Mouse (Mus musculus): ENCODE measurements around the gene Ubac2. TPM values are rescaled to one million over a fixed set of nuclear protein-coding genes. Genes with fewer than 3 reads are reported as not detected.

Ubac2 gene
- total RNA-seq, 2 experiments from 2014 or later, result 25.5 to 32.9 TPM

DNA sequence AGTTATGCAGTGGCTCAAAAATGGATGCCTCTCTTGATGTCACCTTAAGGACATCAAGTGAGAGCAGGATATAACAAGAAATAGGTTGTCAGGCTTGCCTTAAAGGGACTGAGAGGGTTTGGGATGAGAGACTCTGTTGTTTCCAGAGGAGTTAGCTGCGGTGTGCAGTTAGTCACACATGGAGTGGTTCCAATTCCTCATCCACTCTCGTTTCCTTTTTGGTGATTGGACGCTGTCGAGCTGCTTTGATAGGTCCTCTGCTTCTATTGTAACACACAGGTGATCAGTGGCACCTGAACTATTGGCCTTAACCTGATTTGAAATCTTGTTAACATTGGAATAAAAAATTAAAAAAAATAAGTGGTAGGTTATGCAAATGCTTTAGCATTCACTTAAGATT is 44.3 kb downstream of the Ubac2 start:
- no peak for DNase-seq (ENCODE audit: low spot score)

DNA sequence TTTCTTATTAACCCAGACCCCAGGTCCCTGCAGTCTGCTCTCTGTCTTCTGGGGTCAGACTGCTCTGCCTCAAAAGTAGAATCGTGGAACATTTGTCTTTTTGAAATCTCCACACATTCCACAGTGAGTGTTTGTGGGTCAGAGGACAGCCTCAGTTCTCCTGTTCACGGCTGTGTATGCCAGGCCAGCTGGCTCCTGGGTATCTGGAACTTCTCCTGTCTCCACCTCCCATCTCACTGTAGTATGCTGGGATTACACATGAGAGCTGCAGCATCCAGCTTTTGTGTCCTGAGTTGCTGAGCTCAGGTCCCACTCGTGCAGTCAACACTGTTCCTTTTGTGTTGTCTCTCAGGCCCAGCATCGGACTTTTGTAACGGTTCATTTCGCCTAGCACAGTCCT is 46.5 kb downstream of the Ubac2 start:
- no peak for DNase-seq (ENCODE audit: low spot score)

DNA sequence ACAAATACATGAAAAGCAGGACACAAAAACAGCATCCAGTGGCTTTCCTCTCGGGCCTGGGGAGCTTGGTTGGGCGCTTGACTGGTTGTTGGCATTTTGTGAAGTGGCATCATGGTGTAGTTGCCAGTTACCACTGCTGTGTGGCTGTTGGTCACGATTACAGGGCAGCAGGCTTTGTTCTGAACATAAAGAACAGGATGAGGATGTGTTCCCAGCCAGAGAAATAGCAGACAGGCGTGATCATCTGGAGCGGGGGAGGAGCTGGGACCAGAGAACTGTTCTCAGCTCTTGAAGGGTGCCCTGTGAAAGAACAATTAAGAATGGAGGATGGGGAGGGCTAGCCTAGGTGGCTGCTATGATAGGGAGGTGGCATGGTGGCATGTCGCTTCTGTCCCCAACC is 48.5 kb downstream of the Ubac2 start:
- DNase-seq (ENCODE audit: low spot score), result no peak

DNA sequence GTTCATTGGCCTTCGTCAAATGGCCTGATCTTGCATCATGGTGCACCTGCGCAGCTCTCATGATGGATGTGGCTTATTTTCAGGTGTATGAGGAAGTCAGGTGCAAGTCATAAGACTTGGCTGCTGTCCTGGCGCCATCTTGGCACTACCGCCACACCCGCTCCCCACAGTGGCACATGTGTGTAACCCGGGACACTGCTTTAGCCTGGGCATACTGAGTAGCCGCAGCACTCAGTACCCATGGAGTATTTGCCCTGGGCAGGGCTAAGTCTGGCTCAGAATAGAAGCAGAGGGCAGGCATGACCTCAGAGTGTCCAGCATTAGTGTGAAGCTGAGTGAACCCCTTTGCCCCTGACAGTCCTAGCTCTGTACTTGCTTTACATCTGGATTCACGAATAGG is 49.0 kb downstream of the Ubac2 start:
- DNase-seq (ENCODE audit: low spot score), result no peak

DNA sequence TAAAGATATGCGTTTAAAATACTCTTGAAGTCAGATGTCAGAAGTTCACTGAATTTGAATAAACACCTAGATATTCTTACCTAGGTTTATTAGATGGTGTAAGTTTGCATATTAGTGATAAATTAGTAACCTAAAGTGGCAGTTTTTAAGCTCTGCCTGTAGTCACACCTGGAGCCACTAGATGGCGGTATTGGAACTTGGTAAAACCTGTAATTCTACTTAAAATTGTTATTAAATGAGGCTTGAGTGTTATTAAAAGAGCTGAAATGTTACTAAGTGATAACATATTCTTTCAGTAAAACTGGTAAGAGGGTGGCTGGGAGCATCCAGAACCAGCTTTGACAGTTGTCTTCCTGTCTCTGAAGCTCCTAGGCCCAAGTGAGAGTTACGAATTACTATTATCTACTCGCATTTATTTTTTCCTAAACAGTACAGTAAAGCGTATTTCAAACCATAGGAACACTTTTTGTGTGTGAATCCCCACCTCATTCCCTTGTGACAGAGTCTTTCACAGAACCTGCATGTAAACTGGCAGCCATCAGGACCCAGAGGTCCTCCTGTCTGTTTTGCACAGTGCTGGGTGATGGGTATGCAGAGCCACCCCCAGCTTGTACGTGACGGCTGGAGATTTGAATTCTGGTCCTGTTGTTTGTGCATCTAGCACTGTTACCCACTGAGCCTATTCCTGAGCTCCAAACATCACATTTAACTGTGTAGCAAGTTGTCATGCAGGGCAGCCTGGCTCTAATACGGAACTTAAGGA is 50.1 kb downstream of the Ubac2 start:
- peak; percentile 65 for DNase-seq (ENCODE audit: low spot score)

DNA sequence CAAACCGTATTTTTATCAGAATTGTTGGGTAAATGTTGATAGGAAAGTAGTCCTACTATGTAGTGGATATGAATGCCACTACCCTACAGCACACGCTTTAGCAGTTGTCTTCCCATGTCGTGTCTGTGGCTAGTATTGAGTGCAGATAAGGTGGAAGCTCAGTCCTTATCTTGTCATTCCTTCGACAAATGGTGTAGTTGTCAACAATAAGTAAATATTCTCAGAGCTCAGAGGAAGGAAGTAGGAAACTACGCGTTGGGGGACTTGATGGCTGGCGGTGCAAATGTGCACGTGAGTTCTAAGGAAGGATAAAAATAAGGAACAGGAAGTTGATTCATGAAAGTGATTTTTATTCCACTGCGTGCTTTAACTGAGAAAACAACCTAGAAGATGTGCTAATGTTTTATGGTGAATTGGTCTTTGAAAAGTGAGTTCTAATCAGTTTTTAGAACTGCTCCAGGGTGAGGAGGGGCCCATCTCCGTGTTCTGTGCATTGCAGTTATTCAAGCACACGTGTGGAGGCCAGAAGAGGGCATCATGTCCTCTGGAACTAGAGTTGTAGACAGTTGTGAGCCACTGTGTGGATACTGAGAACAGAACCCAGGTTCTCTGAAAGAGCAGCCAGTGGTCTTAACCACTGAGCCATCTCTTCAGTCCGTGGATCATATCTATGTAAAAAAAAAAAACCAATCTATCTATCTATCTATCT is 51.0 kb downstream of the Ubac2 start:
- no peak for DNase-seq (ENCODE audit: low spot score)

DNA sequence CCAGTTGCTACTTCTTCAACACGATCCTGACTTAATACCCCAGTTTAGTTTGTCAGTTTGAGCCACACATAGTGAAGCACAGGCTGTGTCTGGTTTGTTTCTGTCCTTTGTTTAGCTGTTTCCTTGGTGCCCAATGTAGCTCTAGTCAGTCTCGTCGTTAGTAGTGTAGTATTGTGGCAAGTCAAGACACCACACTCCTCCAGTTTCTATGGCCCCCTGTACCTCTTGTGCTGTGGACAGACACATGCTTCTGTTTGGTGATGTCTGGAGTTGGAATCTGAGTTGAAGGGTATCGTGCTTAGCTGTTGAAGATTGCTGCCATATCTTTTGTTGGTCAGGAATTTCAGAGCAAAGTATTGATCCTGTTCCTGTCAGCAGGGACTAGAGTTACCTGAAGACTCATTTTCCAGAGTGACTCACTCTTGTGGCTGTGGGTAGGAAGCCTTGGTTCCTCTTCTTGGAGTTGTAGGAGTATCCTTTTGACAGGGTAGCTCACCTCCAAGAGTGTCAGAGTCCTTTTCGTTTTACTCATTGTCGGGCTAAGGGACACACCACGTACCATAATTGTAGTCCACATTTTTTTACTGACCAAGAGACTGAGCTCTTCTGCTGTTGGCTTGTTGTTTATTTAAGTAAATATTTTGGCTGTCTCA is 52.4 kb downstream of the Ubac2 start:
- DNase-seq (ENCODE audit: low spot score), result no peak

DNA sequence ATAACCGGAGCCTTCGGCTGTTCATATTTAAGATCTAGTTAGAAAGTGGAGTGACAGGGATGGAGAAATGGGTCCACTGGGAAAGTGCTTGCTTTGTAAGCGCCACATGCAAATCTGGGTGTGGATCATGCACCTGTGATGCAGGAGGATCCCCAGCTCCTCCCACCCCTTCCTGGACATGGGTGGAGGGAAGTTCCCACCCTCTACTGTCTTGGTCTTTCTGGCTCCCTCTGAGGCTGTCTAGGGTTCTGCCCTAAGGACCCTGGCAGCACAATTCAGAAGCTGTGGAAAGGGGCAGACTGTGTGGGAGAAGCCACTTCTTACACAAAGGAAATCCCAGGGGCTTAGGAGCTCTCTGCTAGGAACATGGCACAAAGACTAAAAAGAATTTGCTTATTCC is 53.2 kb downstream of the Ubac2 start:
- DNase-seq (ENCODE audit: low spot score), result no peak

DNA sequence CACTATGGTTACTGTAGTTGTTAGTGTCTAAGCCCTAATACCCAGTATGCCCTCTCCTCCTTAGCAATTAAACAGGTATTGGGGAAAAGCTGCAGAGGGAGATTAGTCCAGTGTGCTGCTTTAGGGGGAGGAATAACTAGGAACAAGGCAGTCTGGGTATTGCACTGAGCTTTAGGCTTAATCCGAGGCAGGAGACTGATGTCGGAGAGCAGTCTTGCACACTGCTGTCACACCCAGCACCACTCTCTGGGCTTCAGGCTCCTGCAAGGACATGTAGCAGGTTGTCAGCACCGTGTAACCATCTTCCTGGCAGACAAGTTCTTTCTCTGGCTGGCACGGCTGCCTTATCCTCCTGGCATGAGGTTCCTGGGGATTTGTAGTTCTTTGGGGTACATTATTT is 53.8 kb downstream of the Ubac2 start:
- no peak for DNase-seq (ENCODE audit: low spot score)

DNA sequence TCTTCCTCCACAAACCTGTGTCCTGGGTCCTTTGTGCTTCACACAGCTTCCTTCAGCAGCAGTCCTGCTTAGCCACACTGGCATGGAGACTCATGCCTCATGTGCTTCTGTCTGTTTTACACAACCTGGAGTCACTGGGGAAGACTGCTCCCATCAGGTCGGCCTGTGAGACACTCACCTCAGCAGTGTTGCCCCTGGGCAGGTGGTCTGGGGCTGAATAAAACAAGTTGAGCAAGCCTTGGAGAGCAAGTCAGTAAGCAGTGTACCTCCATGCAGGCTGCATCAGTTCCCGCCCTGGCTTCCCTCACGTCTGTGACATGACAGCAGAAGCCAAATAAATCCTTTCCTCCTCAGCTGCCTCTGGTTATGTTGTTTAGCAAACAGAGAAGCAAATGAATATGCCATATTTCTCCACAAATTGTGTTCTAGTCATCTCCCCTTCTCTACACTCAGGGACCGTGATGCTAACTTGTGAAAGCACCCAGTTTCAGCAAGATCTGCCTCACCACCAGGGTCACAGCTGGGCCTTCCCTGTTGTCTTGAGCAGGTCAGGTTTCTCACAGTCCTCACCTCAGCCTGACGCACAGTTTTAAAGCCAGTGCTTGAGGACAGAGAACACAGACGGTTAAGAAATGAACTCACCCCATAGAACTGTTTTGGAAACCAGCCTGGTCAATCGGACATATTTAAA is 55.6 kb downstream of the Ubac2 start:
- no peak for DNase-seq (ENCODE audit: low spot score)

DNA sequence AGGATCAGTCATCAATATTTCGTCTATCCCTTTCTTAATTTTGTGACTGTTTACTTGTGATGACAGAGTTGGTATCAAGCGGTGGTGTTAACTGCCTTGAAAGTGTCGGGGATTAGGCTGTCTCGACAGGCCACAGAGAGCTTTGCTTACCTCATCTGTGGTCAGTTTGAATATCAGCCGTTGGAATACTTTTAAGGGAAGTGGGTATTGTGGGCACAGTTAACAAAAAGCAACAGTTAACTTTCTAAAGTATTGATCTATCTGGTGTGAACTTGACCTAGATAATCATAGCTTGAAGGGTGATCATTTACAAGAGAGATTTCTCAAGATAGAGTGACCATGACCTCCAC is 56.2 kb downstream of the Ubac2 start:
- DNase-seq (ENCODE audit: low spot score), result no peak

DNA sequence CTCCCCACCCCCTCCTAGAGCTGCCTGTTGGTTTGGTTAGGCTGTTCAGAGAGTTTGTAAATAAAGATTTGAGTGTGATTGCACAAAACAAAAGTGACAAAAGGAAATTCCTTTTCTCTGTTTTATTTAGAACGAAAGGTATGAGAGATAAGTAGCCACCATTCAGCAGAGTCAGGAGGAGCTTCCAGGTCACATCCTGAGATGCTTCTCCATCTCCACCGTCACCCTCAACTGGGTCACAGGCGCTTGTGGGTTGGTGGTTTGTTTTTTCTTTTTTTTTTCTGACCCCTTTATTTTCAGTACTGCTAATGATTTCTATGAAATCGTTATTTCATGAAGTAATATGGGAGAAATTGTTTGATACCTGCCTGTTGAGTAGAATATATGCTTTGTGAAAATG is 57.9 kb downstream of the Ubac2 start:
- DNase-seq (ENCODE audit: low spot score), result no peak

DNA sequence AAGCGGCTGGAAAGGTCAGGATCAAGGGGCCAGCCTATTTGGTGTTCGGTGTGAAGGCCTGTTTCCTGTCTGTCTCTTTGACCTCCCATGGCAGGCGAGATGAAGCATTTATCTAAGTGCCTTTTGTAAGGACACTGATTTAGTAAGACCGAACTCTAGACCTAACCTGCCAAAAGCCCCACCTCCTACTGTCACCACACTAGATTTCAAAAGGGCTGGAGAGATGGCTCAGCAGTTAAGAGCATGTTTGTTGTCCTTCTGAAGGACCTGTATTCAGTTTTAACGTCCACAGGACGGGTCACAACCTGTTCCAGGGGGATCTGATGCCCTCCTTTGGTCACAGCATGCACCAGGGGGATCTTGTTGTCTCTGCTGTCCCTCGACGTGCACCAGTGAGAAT is 58.4 kb downstream of the Ubac2 start:
- no peak for DNase-seq (ENCODE audit: low spot score)

DNA sequence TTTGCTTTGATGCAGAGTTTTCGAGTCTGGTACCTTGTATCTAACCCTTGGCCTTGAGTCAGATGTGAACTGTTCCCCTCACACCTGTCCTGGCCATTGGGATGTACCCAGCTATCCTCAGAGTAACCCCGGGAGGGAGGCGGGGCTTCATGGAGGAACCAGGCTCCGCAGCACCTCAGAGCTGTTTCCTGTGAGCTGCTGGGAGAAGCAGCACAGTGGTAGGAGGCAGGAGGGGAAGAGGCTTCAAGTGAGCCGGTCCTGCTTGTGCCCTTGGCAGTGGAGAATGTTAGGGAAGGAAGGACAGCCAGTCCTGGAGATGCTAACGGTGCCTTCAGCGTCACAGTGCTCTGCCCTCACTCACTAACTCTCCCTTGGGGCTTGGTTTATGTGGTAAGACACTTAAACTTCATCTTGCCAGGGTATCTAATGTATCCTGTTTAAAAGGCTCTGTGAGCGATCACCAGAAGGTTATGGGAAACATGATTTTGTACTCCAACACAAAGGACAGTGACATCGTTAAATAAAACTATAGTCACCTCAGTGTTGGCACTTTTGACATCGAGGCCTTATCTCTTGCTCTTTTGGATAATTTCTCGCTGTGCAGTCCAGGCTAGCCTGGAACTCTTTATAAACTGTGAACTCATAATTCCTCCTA is 59.3 kb downstream of the Ubac2 start:
- no peak for DNase-seq (ENCODE audit: low spot score)

DNA sequence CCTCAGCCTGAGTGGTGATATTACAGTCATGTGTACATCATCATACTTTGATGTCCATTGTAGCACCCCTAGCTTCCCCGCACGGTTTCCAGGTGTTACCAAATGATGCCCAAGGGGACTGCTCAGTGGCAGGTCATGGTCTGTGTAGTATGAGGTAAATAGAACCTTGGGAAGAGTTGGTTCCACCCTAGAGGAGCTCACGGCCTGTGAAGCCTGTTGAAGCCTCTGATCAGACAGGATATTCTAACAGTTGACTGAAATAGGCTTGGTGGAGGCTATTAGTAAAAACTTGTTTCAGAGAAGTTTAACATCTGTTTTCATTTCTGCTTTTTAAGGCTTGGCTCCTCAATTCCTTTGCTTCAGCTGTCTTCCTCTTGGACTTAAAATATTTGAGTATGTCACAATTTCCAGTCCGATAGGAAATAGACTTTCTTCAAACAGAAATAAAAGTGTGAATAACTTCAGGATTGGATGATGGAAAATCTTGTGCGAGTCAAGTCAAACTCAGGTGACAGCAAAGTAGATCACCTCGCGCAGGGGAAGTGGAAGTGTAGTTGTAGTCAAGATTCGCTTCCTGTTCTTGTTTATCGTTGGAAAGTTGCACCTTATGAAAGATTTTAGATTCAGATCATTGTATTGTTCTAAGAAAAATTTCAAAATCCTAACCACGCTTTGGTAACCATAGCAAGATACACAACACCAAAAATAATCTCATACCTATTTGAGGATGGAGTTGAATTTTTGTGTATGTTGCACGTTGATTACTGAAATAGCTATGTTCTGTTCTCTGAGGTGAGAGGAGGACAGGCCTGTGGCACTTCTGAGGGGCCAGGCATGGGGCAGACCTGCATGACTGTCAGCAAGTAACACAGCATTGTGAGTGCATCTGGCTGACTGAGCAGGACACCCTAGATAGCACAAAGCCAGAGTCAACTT is 60.1 kb downstream of the Ubac2 start:
- DNase-seq (ENCODE audit: low spot score), result no peak

DNA sequence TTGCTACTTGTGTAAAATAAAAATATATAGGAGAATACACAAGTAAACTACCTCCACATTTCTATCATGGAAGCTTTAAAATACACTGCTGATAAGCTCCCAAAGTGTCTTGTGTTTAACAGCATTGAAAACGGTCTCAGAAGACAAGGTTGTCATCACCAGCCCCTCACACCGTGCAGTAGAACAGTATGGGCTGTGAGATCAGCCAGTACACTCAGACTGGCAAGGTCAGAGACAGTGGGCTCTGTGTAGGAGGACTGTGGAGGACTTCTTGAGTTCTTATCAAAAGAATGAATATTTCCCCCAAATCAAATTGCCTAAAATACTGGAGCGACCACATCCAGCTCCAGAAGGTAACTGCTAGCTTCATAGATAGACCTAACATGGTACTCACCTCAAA is 61.2 kb downstream of the Ubac2 start:
- DNase-seq (ENCODE audit: low spot score), result no peak

DNA sequence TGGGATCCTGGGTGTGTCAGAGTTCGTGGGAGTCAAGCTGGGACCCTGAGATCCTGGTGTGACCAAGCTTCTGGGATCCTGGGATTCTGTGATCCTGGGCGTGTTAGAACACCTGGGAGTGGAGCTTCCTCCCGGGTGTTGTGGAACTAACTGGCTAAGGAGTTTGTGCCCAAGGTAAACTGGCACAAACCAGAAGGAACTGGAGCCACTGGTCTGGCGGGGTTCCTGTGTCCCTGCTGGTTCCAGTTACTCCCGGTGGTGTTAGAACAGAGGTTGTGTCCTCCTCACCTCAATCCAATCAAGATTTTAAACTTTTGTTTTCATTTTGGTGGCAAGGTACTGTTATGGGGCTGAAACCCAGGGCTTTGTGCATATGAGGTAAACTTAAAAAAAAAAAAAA is 67.7 kb downstream of the Ubac2 start:
- DNase-seq (ENCODE audit: low spot score), result no peak

DNA sequence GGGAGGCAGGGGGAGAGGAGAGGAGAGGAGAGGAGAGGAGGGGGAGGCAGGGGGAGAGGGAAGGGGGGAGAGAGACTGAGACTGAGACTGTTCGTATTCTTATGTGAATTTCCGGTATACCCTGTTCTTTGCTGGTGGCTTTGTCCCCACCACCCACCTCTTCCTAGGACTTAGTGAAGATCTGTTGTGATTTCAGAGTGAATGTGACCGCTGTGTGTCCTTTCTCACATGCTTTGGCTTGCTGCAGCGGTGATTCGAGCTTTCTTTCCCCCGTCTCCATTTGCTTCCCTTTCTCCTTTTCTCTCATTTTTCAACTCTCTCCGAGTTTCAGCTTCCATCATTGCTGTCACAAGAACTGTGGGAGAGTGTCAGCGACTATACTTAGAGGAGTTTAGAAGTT is 68.3 kb downstream of the Ubac2 start:
- no peak for DNase-seq (ENCODE audit: low spot score)

DNA sequence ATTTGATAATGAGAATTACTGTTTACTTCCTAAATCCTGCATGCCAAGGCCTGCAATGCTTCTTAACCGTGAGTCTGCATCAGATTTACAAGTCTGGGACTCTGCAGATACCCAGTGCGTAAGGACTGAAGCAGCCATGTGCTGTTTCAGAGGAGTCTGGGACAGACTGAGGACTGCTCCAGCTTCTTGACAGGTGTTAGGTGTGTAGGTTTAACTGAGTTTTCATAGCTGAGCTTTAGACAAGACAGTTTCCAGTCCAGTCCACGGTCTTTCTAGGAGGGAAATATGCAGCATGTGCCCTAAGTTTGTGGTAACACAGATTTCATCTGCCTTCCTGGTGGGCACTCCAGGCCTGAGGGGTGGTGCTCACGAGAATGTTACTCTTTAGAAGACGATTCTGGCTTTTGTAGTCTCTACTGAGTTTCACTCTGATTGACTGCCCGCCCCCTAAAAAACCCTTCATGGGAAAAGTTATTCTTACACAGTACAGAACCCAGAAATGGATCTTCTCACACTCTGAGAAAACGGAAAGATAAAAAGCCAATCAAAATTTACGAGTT is 68.9 kb downstream of the Ubac2 start:
- no peak for DNase-seq (ENCODE audit: low spot score)

DNA sequence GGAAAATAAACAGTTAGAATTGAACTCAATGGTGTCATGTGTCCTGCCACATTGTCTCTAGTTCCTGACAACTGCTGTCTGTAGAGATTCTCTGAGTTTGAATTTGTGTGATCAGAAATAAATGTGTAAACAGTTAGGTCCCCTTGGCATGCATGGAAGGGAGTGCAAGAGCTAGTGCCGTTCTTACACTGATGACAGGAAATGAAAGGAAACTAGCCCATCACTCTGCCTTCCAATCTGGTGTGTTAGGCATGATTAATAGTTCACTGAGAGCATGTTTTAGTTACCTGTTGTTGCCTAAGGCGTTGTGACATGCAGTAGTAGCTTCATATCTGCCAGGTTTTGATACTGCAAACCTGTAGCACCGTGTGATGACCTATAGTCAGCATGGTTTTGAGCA is 69.5 kb downstream of the Ubac2 start:
- DNase-seq (ENCODE audit: low spot score), result no peak

All from gastrocnemius, adult 18-20 months (tissue).